Mouse (Mus musculus): ENCODE data around the gene a.

Gene a

GRCm38 (mm10) chr2:155090909-155091742 lies 299.9 kb downstream of the a start:
- in situ Hi-C loops (cut with MboI; ENCODE audit: low pct_unique_long_range_greater_than_20kb in 1 of 2, low sequenced_read_pairs in 2 of 2, unreplicated experiment in 1 of 2), result loop anchor here in 1 of 2 experiments (25.0 kb wide), 1 partner anchor 96 kb away; no protein-coding TSS in a partner anchor

GRCm38 (mm10) chr2:155091743-155092075 lies 300.5 kb downstream of the a start:
- in situ Hi-C loops (cut with MboI; ENCODE audit: low pct_unique_long_range_greater_than_20kb in 1 of 2, low sequenced_read_pairs in 2 of 2, unreplicated experiment in 1 of 2), result loop anchor here in 1 of 2 experiments (25.0 kb wide), 1 partner anchor 96 kb away; no protein-coding TSS in a partner anchor

- in situ Hi-C loops (cut with MboI; ENCODE audit: low pct_unique_long_range_greater_than_20kb in 1 of 2, low sequenced_read_pairs in 2 of 2, unreplicated experiment in 1 of 2), result loop anchor here in 1 of 2 experiments (25.0 kb wide), 1 partner anchor 94 kb away; no protein-coding TSS in a partner anchor
These were observed 302.2 kb downstream of the a start for GRCm38 (mm10) chr2:155093418-155093817.

DNA sequence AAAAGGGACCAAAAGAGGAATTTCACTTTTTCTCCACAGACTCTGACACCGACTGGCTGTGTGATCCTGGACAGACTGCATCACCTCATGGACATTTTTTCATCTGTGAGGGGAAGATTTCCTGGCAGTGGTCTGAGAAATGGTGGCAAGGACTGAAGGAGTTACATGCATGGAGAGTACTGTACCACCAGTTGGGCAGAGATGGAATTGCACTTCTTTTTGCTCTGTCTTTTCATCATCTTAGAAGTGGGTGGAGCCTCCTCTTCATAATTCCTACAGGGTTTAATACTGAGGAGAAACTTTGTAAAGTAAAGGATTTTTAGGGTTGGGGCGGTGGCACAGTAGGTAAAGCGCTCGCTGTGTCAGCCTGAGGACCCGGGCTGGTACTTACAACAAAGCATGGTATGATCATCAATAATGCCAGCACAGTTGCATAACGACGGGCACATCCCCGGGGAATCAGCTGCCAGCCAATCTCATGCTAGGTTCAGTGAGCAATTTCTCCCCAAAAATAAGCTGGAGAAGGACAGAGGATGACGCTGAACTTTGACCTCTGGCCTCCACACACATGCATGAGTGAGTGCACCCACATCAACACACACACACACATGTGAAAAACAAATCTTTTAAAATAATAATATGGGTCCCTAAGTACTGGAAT lies 307.6 kb downstream of the a start:
- in situ Hi-C loops (cut with MboI; ENCODE audit: low pct_unique_long_range_greater_than_20kb in 1 of 2, low sequenced_read_pairs in 2 of 2, unreplicated experiment in 1 of 2), result loop anchor here in 1 of 2 experiments (25.0 kb wide), 1 partner anchor 88 kb away; no protein-coding TSS in a partner anchor

GRCm38 (mm10) chr2:155099421-155099820 lies 308.2 kb downstream of the a start:
- in situ Hi-C loops (cut with MboI; ENCODE audit: low pct_unique_long_range_greater_than_20kb in 1 of 2, low sequenced_read_pairs in 2 of 2, unreplicated experiment in 1 of 2), result loop anchor here in 1 of 2 experiments (25.0 kb wide), 1 partner anchor 88 kb away; no protein-coding TSS in a partner anchor

DNA sequence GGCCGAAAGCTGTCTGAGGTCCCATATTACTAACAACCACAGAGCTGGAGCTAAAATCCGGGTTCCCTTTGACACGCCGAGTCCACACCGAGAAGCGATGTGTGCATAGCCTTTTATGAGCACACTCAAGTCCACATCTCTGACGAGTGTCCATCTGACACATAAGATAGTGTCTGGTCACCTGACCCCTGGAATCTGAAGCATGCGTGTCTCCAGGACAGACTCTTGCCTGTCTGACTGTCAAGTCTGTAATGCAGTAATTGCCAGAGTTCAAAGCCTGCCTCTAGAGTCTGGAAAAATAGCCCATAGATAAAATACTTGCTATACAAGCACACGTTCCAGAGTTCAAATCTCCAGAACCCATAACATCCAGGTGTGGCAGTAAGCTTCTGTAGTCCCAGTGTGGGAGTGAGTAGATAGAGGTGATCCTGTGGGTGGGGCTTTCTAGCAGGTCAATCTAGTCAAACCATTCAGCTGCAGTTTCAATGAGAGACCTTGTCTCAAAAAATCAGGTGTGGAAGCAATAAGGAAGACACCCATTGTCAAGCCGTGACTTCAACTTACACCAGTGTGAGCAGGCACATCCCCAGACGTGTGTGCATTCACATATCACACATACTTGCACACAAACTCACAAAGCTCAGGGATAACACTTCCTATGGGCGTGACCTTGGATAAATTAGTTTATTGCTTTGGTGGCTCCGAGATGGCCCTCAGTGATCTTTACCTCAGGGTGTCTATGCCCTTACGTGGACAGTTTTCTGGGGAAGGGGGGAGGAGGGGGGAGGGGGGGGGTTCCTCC lies 309.0 kb downstream of the a start:
- in situ Hi-C loops (cut with MboI; ENCODE audit: low pct_unique_long_range_greater_than_20kb in 1 of 2, low sequenced_read_pairs in 2 of 2, unreplicated experiment in 1 of 2), result loop anchor here in 1 of 2 experiments (25.0 kb wide), 1 partner anchor 87 kb away; no protein-coding TSS in a partner anchor
